Mouse (Mus musculus): ENCODE data around the gene Kcnj10. TPM values are rescaled to one million over a fixed set of nuclear protein-coding genes. Genes with fewer than 3 reads are reported as not detected.

Kcnj10 gene
- total and polyA plus RNA-seq, 3 experiments: 0.07 to 0.27 (median 0.08) TPM

DNA sequence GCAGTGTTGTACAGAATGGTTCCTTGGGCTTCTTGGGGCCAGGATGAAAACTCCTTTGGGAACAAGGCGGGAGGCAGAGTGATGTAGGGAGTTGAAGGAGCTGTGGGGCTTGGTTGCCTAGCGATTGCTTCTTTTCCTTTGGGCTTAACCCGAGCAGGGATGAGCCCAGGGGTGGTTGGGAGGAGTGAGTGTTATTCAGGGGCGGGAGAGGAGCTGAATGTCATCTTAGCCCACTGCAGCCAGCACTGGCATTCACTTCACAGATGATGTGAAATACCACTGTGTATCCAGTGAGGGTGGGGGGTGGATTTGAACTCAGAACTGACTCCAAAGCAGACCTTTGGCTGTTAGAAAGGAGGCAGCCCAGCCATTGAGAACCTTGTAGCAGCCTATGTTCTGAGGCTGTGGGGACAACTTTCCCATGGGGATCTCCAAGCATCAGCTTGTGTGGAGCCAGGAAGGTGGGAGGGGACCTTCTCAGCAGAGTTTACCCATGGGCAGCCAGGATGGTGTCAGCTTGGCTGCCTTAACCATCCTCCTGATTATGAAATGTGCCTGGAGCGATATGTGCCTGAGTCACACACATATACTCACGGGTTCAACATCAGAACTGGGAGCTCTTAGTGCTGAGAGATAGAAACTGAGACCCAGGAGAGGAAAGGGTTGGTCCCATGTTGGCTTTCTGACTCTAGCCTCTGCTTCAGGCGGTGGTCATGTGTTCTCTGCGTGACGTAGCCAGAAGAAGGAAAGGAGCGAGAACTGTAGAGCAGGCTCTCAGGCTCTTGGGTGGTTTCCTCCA lies 27.2 kb upstream of the Kcnj10 start:
- Histone ChIP-seq H3K9ac (ENCODE audit: low read depth, low read length) (no peak overlapping the region), H3K4me1 (ENCODE audit: control insufficient read depth, insufficient read depth, low read length) (peaks cover 6% of the 10 kb centered on the region), H3K4me3 (no peak overlapping the region), H3K27ac (no peak overlapping the region; the same call in 1 of the 2 replicates), H3K36me3 (ENCODE audit: control insufficient read depth, insufficient read depth, low read length) (no peaks in the 10 kb centered on the region), H3K79me2 (replicated peaks; ENCODE audit: control insufficient read depth, insufficient read depth, low read length) (no peaks in the 10 kb centered on the region), H3K27me3 (ENCODE audit: control insufficient read depth, insufficient read depth, low read length) (no peaks in the 10 kb centered on the region)
- 73% methylated on average over 10 of the region's 10 CpGs for WGBS
- intact Hi-C loops (cut with DNase I): no loop called here
- no peak for DNase-seq
- TF ChIP-seq CTCF (IDR thresholded peaks at IDR 0.05) (no peak), POLR2A (IDR thresholded peaks at IDR 0.05; ENCODE audit: insufficient read depth, low read depth, low read length) (no peak), EP300 (IDR thresholded peaks at IDR 0.05; ENCODE audit: insufficient read depth, low read depth, low read length) (no peak)

DNA sequence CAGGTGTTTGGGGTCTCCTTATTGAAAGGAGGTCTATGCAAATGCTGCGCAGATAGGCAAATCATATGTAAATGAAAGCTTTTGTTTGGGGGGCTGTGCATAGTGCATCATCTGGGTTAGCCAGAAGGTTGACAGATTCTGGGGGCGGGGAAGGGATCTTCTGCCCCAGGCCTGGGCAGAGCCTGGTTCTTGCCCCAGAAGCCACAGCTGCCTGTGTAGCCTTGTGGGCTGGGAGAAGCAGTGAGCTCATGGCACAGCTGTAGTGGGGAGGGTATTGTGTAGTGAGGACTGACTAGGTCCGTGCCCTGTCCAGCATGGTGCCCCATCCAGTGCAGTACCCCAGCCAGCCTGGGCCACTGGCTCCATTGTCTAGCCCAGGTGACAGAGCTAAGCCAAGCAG lies 26.1 kb upstream of the Kcnj10 start:
- H3K27ac ChIP-seq: no peak overlapping the region
- no peak overlapping the region for H3K4me3 ChIP-seq
- peaks cover 3% of the 10 kb centered on the region for H3K4me1 ChIP-seq (ENCODE audit: control insufficient read depth, insufficient read depth, low read length)
- intact Hi-C loops (cut with DNase I): no loop called here
- H3K9ac ChIP-seq (ENCODE audit: low read depth, low read length): no peak overlapping the region
- no peaks in the 10 kb centered on the region for H3K36me3 ChIP-seq (ENCODE audit: control insufficient read depth, insufficient read depth, low read length)
- 95% methylated on average over 3 of the region's 3 CpGs for WGBS
- TF ChIP-seq CTCF (IDR thresholded peaks at IDR 0.05) (no peak), EP300 (IDR thresholded peaks at IDR 0.05; ENCODE audit: insufficient read depth, low read depth, low read length) (no peak), POLR2A (IDR thresholded peaks at IDR 0.05; ENCODE audit: insufficient read depth, low read depth, low read length) (no peak)
- DNase-seq: no peak
- H3K79me2 ChIP-seq (replicated peaks; ENCODE audit: control insufficient read depth, insufficient read depth, low read length): no peaks in the 10 kb centered on the region
- no peaks in the 10 kb centered on the region for H3K27me3 ChIP-seq (ENCODE audit: control insufficient read depth, insufficient read depth, low read length)

DNA sequence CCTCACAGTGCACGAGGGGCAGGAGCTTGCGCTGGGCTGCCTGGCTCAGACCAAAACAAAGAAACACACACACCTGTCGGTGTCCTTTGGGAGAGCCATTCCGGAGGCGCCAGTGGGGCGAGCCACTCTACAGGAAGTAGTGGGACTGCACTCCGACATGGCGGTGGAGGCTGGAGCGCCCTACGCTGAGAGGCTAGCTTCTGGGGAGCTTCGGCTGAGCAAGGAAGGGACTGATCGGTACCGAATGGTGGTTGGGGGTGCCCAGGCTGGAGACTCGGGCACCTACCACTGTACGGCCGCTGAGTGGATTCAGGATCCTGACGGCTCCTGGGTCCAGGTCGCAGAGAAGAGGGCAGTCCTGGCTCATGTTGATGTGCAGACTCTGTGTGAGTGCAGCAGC lies 23.6 kb upstream of the Kcnj10 start:
- WGBS: 78% methylated on average over 18 of the region's 18 CpGs
- H3K9ac ChIP-seq (ENCODE audit: low read depth, low read length): no peak overlapping the region
- H3K36me3 ChIP-seq (ENCODE audit: control insufficient read depth, insufficient read depth, low read length): no peaks in the 10 kb centered on the region
- H3K79me2 ChIP-seq (replicated peaks; ENCODE audit: control insufficient read depth, insufficient read depth, low read length): no peaks in the 10 kb centered on the region
- DNase-seq: no peak
- TF ChIP-seq CTCF (IDR thresholded peaks at IDR 0.05) (no peak), EP300 (IDR thresholded peaks at IDR 0.05; ENCODE audit: insufficient read depth, low read depth, low read length) (no peak), POLR2A (IDR thresholded peaks at IDR 0.05; ENCODE audit: insufficient read depth, low read depth, low read length) (no peak)
- intact Hi-C loops (cut with DNase I): no loop called here
- H3K27me3 ChIP-seq (ENCODE audit: control insufficient read depth, insufficient read depth, low read length): no peaks in the 10 kb centered on the region
- no peak overlapping the region for H3K27ac ChIP-seq
- peaks cover 2% of the 10 kb centered on the region for H3K4me1 ChIP-seq (ENCODE audit: control insufficient read depth, insufficient read depth, low read length)
- H3K4me3 ChIP-seq: no peak overlapping the region

DNA sequence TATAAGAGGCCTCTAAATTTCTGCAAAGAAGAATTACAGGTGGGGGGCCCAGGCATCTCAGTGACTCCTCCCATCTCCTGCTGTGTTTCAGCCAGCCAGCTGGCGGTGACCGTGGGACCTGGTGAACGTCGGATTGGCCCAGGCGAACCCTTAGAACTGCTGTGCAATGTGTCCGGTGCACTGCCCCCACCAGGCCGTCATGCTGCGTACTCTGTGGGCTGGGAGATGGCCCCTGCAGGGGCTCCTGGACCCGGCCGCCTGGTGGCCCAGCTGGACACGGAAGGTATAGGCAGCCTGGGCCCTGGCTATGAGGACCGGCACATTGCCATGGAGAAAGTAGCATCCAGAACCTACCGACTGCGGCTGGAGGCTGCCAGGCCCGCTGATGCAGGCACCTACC lies 23.1 kb upstream of the Kcnj10 start:
- H3K4me3 ChIP-seq: no peak overlapping the region
- no peak for DNase-seq
- no peak overlapping the region for H3K27ac ChIP-seq
- TF ChIP-seq POLR2A (IDR thresholded peaks at IDR 0.05; ENCODE audit: insufficient read depth, low read depth, low read length) (no peak), EP300 (IDR thresholded peaks at IDR 0.05; ENCODE audit: insufficient read depth, low read depth, low read length) (no peak), CTCF (IDR thresholded peaks at IDR 0.05) (no peak)
- H3K9ac ChIP-seq (ENCODE audit: low read depth, low read length): no peak overlapping the region
- 84% methylated on average over 15 of the region's 15 CpGs for WGBS
- peaks cover 2% of the 10 kb centered on the region for H3K4me1 ChIP-seq (ENCODE audit: control insufficient read depth, insufficient read depth, low read length)
- H3K36me3 ChIP-seq (ENCODE audit: control insufficient read depth, insufficient read depth, low read length): no peaks in the 10 kb centered on the region
- H3K27me3 ChIP-seq (ENCODE audit: control insufficient read depth, insufficient read depth, low read length): no peaks in the 10 kb centered on the region
- intact Hi-C loops (cut with DNase I): no loop called here
- no peaks in the 10 kb centered on the region for H3K79me2 ChIP-seq (replicated peaks; ENCODE audit: control insufficient read depth, insufficient read depth, low read length)

DNA sequence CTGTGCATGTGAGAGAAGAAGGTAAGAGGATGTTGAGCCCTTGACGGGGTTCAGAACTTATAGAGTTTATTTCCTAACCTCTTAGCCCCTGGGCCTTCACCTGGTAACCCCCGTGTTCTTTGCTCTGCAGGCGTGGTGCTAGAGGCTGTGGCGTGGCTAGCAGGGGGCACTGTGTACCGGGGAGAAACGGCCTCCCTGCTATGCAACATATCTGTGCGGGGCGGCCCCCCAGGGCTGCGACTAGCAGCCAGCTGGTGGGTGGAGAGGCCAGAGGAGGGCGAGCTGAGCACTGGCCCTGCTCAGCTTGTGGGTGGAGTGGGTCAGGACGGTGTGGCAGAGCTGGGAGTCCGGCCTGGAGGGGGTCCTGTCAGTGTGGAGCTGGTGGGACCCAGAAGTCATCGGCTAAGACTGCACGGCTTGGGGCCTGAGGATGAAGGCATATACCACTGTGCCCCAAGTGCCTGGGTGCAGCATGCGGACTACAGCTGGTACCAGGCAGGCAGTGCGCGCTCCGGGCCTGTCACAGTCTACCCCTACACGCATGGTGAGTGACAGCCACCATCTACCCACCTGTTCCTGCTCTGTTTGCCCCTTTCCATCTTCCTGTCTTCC lies 22.5 kb upstream of the Kcnj10 start:
- H3K36me3 ChIP-seq (ENCODE audit: control insufficient read depth, insufficient read depth, low read length): no peaks in the 10 kb centered on the region
- H3K79me2 ChIP-seq (replicated peaks; ENCODE audit: control insufficient read depth, insufficient read depth, low read length): no peaks in the 10 kb centered on the region
- DNase-seq: no peak
- TF ChIP-seq EP300 (IDR thresholded peaks at IDR 0.05; ENCODE audit: insufficient read depth, low read depth, low read length) (no peak), CTCF (IDR thresholded peaks at IDR 0.05) (no peak), POLR2A (IDR thresholded peaks at IDR 0.05; ENCODE audit: insufficient read depth, low read depth, low read length) (no peak)
- no peak overlapping the region for H3K4me3 ChIP-seq
- H3K4me1 ChIP-seq (ENCODE audit: control insufficient read depth, insufficient read depth, low read length): no peaks in the 10 kb centered on the region
- H3K27me3 ChIP-seq (ENCODE audit: control insufficient read depth, insufficient read depth, low read length): no peaks in the 10 kb centered on the region
- H3K9ac ChIP-seq (ENCODE audit: low read depth, low read length): no peak overlapping the region
- H3K27ac ChIP-seq: no peak overlapping the region
- WGBS: 94% methylated on average over 19 of the region's 19 CpGs
- intact Hi-C loops (cut with DNase I): no loop called here

DNA sequence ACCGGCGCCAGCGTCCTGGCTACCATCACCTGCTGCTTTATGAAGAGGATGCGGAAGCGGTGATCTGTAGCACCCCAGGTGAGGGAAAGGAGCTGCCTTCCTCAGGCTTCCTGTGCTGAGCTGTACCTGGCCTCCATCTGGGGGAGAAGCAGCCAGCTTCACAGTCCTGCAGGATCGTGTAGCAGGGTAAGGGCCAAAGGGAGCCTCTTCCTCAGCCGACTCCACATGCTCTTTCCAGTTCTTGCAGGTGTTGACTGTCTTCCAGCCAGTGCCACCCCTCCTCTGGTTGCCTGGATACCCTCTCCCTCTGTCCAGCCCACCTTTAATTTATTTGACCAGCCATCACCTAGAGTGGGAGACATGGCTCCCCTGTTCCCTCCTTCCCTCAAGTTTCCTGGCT lies 21.7 kb upstream of the Kcnj10 start:
- no peaks in the 10 kb centered on the region for H3K36me3 ChIP-seq (ENCODE audit: control insufficient read depth, insufficient read depth, low read length)
- H3K9ac ChIP-seq (ENCODE audit: low read depth, low read length): no peak overlapping the region
- no peak for DNase-seq
- no peak for TF ChIP-seq POLR2A (IDR thresholded peaks at IDR 0.05; ENCODE audit: insufficient read depth, low read depth, low read length)
- no peak for TF ChIP-seq CTCF (IDR thresholded peaks at IDR 0.05)
- TF ChIP-seq EP300 (IDR thresholded peaks at IDR 0.05; ENCODE audit: insufficient read depth, low read depth, low read length): no peak
- no peaks in the 10 kb centered on the region for H3K4me1 ChIP-seq (ENCODE audit: control insufficient read depth, insufficient read depth, low read length)
- H3K27ac ChIP-seq: no peak overlapping the region
- H3K79me2 ChIP-seq (replicated peaks; ENCODE audit: control insufficient read depth, insufficient read depth, low read length): no peaks in the 10 kb centered on the region
- intact Hi-C loops (cut with DNase I): no loop called here
- H3K27me3 ChIP-seq (ENCODE audit: control insufficient read depth, insufficient read depth, low read length): no peaks in the 10 kb centered on the region
- WGBS: 91% methylated on average over 7 of the region's 7 CpGs
- H3K4me3 ChIP-seq: no peak overlapping the region

All from heart, adult 2 months (tissue).